Mouse (Mus musculus): ENCODE results near the gene Large2. TPM values are rescaled to one million over a fixed set of nuclear protein-coding genes. Genes with fewer than 3 reads are reported as not detected.
"Not testable (repeated sequence)": the region's sequence is repeated elsewhere in the genome, so short reads cannot be mapped to it uniquely, and the experiment has no call there.

Large2 gene
- total and polyA plus RNA-seq, 3 experiments, result 0.19 to 1.5 (median 0.89) TPM

DNA sequence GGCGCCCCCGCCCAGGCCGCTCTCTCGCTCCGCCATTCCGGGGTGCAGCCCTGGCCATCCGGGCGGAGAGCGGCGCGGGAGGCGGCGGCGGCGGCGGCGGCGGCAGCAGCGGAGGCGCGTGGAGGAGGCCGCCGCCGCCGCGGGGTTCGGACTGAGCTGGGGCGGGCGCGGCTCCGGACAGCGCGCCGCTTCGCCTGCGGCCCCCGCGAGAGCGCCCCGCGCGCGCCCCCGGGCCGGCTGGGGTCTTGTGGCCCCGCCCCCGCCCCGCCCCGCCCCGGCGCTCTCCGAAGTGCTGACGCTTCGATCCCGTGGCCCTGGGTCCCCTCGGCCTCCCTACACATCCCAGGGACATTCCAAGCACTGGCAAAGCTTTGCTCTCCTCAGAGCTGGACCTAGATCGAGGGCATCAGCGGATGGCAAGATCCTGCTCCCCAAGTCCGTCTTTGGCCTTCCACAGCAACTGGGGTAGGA lies 26.5 kb upstream of the Large2 start, which contains the start of gene Mapk8ip1:
Gene Mapk8ip1 (minus strand): TSS at position 173 of the 471 bp plus-strand sequence.
- in situ Hi-C loops (cut with MboI; ENCODE audit: low pct_ligation_motif_present, low pct_unique_long_range_greater_than_20kb, low sequenced_read_pairs), result no loop called here

GRCm38 (mm10) chr2:92400682-92401081 lies 26.0 kb upstream of the Large2 start:
- Histone ChIP-seq H3K9ac (ENCODE audit: insufficient read depth, low read depth) (no peak overlapping the region), H3K36me3 (replicated peaks in 1 of 2; ENCODE audit: control insufficient read depth in 1 of 2, insufficient read depth in 1 of 2, low read length in 1 of 2) (peaks cover 16 to 31% of the 10 kb centered on the region in 2 experiments), H3K27me3 (replicated peaks) (no peaks in the 10 kb centered on the region), H3K27ac (ENCODE audit: insufficient read depth, low read depth) (no peak overlapping the region), H3K4me1 (ENCODE audit: control insufficient read depth in 1 of 2, insufficient read depth in 2 of 2) (peaks cover 3 to 35% of the 10 kb centered on the region in 2 experiments), H3K9me3 (replicated peaks; ENCODE audit: low read length) (peaks cover 10% of the 10 kb centered on the region), H3K4me3 (replicated peaks in 1 of 3; ENCODE audit: low read depth in 2 of 3, low read length in 2 of 3, poor library complexity in 1 of 3) (no peak overlapping the region), H3K4me2 (ENCODE audit: insufficient read depth, low read depth, poor library complexity, severe bottlenecking) (no peak overlapping the region), H3K79me2 (replicated peaks; ENCODE audit: control insufficient read depth, extremely low read depth, insufficient read depth, poor library complexity, severe bottlenecking) (no peaks in the 10 kb centered on the region)
- TF ChIP-seq NELFE (IDR thresholded peaks at IDR 0.05; ENCODE audit: low read depth, low read length) (no peak), JUN (IDR thresholded peaks at IDR 0.05; ENCODE audit: insufficient read depth, low read depth, low read length) (no peak), PAX5 (IDR thresholded peaks at IDR 0.05; ENCODE audit: low read length) (no peak)
- DNase-seq (ENCODE audit: extremely low read depth), result no peak
- dilution Hi-C loops (cut with MboI; ENCODE audit: extremely low pct_ligation_motif_present, extremely low pct_unique_long_range_greater_than_20kb, low sequenced_read_pairs) (no loop called here), in situ Hi-C loops (cut with MboI; ENCODE audit: low pct_ligation_motif_present, low pct_unique_long_range_greater_than_20kb, low sequenced_read_pairs) (no loop called here)

More for the DNA sequence above, 26.5 kb upstream of the Large2 start, which contains the start of gene Mapk8ip1:
- Histone ChIP-seq H3K4me3 (replicated peaks in 1 of 3; ENCODE audit: low read depth in 2 of 3, low read length in 2 of 3, poor library complexity in 1 of 3) (no peak within 1 kb of the TSS), H3K9me3 (replicated peaks; ENCODE audit: low read length) (peaks cover 10% of the 10 kb centered on the region), H3K27ac (ENCODE audit: insufficient read depth, low read depth) (no peak within 1 kb of the TSS), H3K4me1 (ENCODE audit: control insufficient read depth in 1 of 2, insufficient read depth in 2 of 2) (peaks cover 7 to 40% of the 10 kb centered on the region in 2 experiments), H3K27me3 (replicated peaks) (no peaks in the 10 kb centered on the region), H3K4me2 (ENCODE audit: insufficient read depth, low read depth, poor library complexity, severe bottlenecking) (no peak within 1 kb of the TSS), H3K79me2 (replicated peaks; ENCODE audit: control insufficient read depth, extremely low read depth, insufficient read depth, poor library complexity, severe bottlenecking) (no peaks in the 10 kb centered on the region), H3K36me3 (replicated peaks in 1 of 2; ENCODE audit: control insufficient read depth in 1 of 2, insufficient read depth in 1 of 2, low read length in 1 of 2) (peaks cover 20 to 36% of the 10 kb centered on the region in 2 experiments), H3K9ac (ENCODE audit: insufficient read depth, low read depth) (no peak within 1 kb of the TSS)
- dilution Hi-C loops (cut with MboI; ENCODE audit: extremely low pct_ligation_motif_present, extremely low pct_unique_long_range_greater_than_20kb, low sequenced_read_pairs), result no loop called here
- no peak for TF ChIP-seq ZMIZ1 (IDR thresholded peaks at IDR 0.05; ENCODE audit: low read depth, low read length)
- TF ChIP-seq RCOR1 (conservative IDR thresholded peaks at IDR 0.05; ENCODE audit: low read depth, low read length), result no peak
- no peak for TF ChIP-seq JUND (conservative IDR thresholded peaks at IDR 0.05; ENCODE audit: low read depth, low read length)
- no peak for TF ChIP-seq RAD21 (IDR thresholded peaks at IDR 0.05; ENCODE audit: low read depth, low read length)
- TF ChIP-seq MEF2A (IDR thresholded peaks at IDR 0.05; ENCODE audit: borderline replicate concordance, low read depth, low read length), result no peak
- TF ChIP-seq TBP (conservative IDR thresholded peaks at IDR 0.05; ENCODE audit: low read depth, low read length), result no peak
- no peak for TF ChIP-seq SIN3A (IDR thresholded peaks at IDR 0.05; ENCODE audit: low read length)
- TF ChIP-seq JUN (IDR thresholded peaks at IDR 0.05; ENCODE audit: insufficient read depth, low read depth, low read length), result no peak
- TF ChIP-seq CHD2 (IDR thresholded peaks at IDR 0.05; ENCODE audit: low read length), result no peak
- no peak for TF ChIP-seq PAX5 (IDR thresholded peaks at IDR 0.05; ENCODE audit: low read length)
- no peak for TF ChIP-seq MXI1 (IDR thresholded peaks at IDR 0.05; ENCODE audit: low read depth, low read length)
- TF ChIP-seq POLR2A (IDR thresholded peaks at IDR 0.05; ENCODE audit: low read depth, low read length), result no peak
- TF ChIP-seq MAFK (IDR thresholded peaks at IDR 0.05; ENCODE audit: insufficient replicate concordance, low read length), result no peak
- TF ChIP-seq E2F4 (IDR thresholded peaks at IDR 0.05; ENCODE audit: insufficient replicate concordance, low read depth, low read length), result no peak
- TF ChIP-seq POLR2AphosphoS2 (IDR thresholded peaks at IDR 0.05; ENCODE audit: low read depth, low read length), result no peak
- TF ChIP-seq BHLHE40 (IDR thresholded peaks at IDR 0.05; ENCODE audit: low read depth, low read length), result no peak
- no peak for TF ChIP-seq ZNF384 (IDR thresholded peaks at IDR 0.05; ENCODE audit: low read depth, low read length)
- TF ChIP-seq MYC (IDR thresholded peaks at IDR 0.05; ENCODE audit: low read depth, low read length), result no peak
- TF ChIP-seq CHD1 (IDR thresholded peaks at IDR 0.05; ENCODE audit: low read depth, low read length), result no peak
- no peak for TF ChIP-seq NRF1 (IDR thresholded peaks at IDR 0.05; ENCODE audit: low read depth, low read length)
- no peak for DNase-seq (ENCODE audit: extremely low read depth)

GRCm38 (mm10) chr2:92399877-92400276 lies 25.2 kb upstream of the Large2 start:
- H3K4me3 ChIP-seq (replicated peaks in 1 of 3; ENCODE audit: low read depth in 2 of 3, low read length in 2 of 3, poor library complexity in 1 of 3); H3K79me2 ChIP-seq (replicated peaks; ENCODE audit: control insufficient read depth, extremely low read depth, insufficient read depth, poor library complexity, severe bottlenecking); H3K9ac ChIP-seq (ENCODE audit: insufficient read depth, low read depth); in situ Hi-C loops (cut with MboI; ENCODE audit: low pct_ligation_motif_present, low pct_unique_long_range_greater_than_20kb, low sequenced_read_pairs); DNase-seq (ENCODE audit: extremely low read depth); dilution Hi-C loops (cut with MboI; ENCODE audit: extremely low pct_ligation_motif_present, extremely low pct_unique_long_range_greater_than_20kb, low sequenced_read_pairs); H3K27ac ChIP-seq (ENCODE audit: insufficient read depth, low read depth); H3K9me3 ChIP-seq (replicated peaks; ENCODE audit: low read length); H3K27me3 ChIP-seq (replicated peaks); H3K4me2 ChIP-seq (ENCODE audit: insufficient read depth, low read depth, poor library complexity, severe bottlenecking): not testable (repeated sequence)
- Histone ChIP-seq H3K4me1 (ENCODE audit: control insufficient read depth in 1 of 2, insufficient read depth in 2 of 2) (peaks cover 0 to 27% of the 10 kb centered on the region in 2 experiments; a peak in 3 of 4 replicates), H3K36me3 (replicated peaks in 1 of 2; ENCODE audit: control insufficient read depth in 1 of 2, insufficient read depth in 1 of 2, low read length in 1 of 2) (peaks cover 8 to 23% of the 10 kb centered on the region in 2 experiments)
